Mouse (Mus musculus): ENCODE results near the gene Enah. TPM values are rescaled to one million over a fixed set of nuclear protein-coding genes. Genes with fewer than 3 reads are reported as not detected.

The Enah gene
- 17.8 and 22.2 TPM in 2 replicates for polyA plus RNA-seq (2014; fragmentation: Nextera tagmentation; extraction: Ambion mirVana)

- DNase-seq (peak; percentile 83), ATAC-seq (ENCODE audit: insufficient read depth) (peak; percentile 83)
- H3K36me3 ChIP-seq (ENCODE audit: insufficient read depth) = 0 out of 2 replicates have a peak, but pooled peaks cover 6% of the 10 kb centered on the region
- no peaks in the 10 kb centered on the region; the same call in 1 of the 2 replicates for H3K27me3 ChIP-seq (ENCODE audit: insufficient read depth, low read length)
- 0 out of 2 replicates have a peak, but pooled peaks cover 5% of the 10 kb centered on the region for H3K4me1 ChIP-seq (ENCODE audit: insufficient read depth)
- peak within 1 kb of the TSS; percentile 83 for H3K4me3 ChIP-seq (ENCODE audit: low read depth, low read length)
- peak within 1 kb of the TSS; percentile 91 for H3K9ac ChIP-seq
- peak within 1 kb of the TSS; percentile 87 for H3K4me2 ChIP-seq
- TF ChIP-seq CTCF (IDR thresholded peaks at IDR 0.05; ENCODE audit: low read depth) = no peak
- peak within 1 kb of the TSS; percentile 90 for H3K27ac ChIP-seq (ENCODE audit: low read depth)
- H3K9me3 ChIP-seq (ENCODE audit: low read depth, low read length) = no peaks in the 10 kb centered on the region
- under 1% methylated on average over 76 of the region's 109 CpGs for WGBS
These were observed at the start of gene Enah for GRCm38 (mm10) chr1:182019926-182020801. Enah (minus strand) TSS chr1:182019990.

- H3K9ac ChIP-seq = no peak overlapping the region
- DNase-seq = no peak
- H3K4me3 ChIP-seq (ENCODE audit: low read depth, low read length) = no peak overlapping the region
- no peak overlapping the region for H3K27ac ChIP-seq (ENCODE audit: low read depth)
- no peaks in the 10 kb centered on the region for H3K9me3 ChIP-seq (ENCODE audit: low read depth, low read length)
- no peak for TF ChIP-seq CTCF (IDR thresholded peaks at IDR 0.05; ENCODE audit: low read depth)
- H3K27me3 ChIP-seq (ENCODE audit: insufficient read depth, low read length) = no peaks in the 10 kb centered on the region
- no peak for ATAC-seq (ENCODE audit: insufficient read depth)
- H3K36me3 ChIP-seq (ENCODE audit: insufficient read depth) = no peaks in the 10 kb centered on the region
- no peaks in the 10 kb centered on the region for H3K4me1 ChIP-seq (ENCODE audit: insufficient read depth)
- WGBS = 73% methylated on average over 7 of the region's 7 CpGs
- no peak overlapping the region for H3K4me2 ChIP-seq
These were observed 48.3 kb upstream of the Enah start for GRCm38 (mm10) chr1:182068136-182068535.

GRCm38 (mm10) chr1:182066527-182067465, 47.0 kb upstream of the Enah start:
- Histone ChIP-seq H3K9ac (no peak overlapping the region), H3K27ac (ENCODE audit: low read depth) (no peak overlapping the region), H3K4me2 (no peak overlapping the region), H3K27me3 (ENCODE audit: insufficient read depth, low read length) (no peaks in the 10 kb centered on the region), H3K4me3 (ENCODE audit: low read depth, low read length) (no peak overlapping the region), H3K36me3 (ENCODE audit: insufficient read depth) (no peaks in the 10 kb centered on the region), H3K9me3 (ENCODE audit: low read depth, low read length) (no peaks in the 10 kb centered on the region), H3K4me1 (ENCODE audit: insufficient read depth) (no peaks in the 10 kb centered on the region)
- 48% methylated on average over 9 of the region's 9 CpGs for WGBS
- TF ChIP-seq CTCF (IDR thresholded peaks at IDR 0.05; ENCODE audit: low read depth) = no peak
- DNase-seq (peak; percentile 58), ATAC-seq (ENCODE audit: insufficient read depth) (no peak)

GRCm38 (mm10) chr1:182063716-182064115, 43.9 kb upstream of the Enah start:
- no peak overlapping the region for H3K4me2 ChIP-seq
- H3K9ac ChIP-seq = no peak overlapping the region
- H3K9me3 ChIP-seq (ENCODE audit: low read depth, low read length) = no peaks in the 10 kb centered on the region
- WGBS = 68% methylated on average over 8 of the region's 8 CpGs
- no peaks in the 10 kb centered on the region for H3K27me3 ChIP-seq (ENCODE audit: insufficient read depth, low read length)
- H3K4me1 ChIP-seq (ENCODE audit: insufficient read depth) = no peaks in the 10 kb centered on the region
- no peak for TF ChIP-seq CTCF (IDR thresholded peaks at IDR 0.05; ENCODE audit: low read depth)
- H3K4me3 ChIP-seq (ENCODE audit: low read depth, low read length) = no peak overlapping the region
- no peak overlapping the region for H3K27ac ChIP-seq (ENCODE audit: low read depth)
- DNase-seq = no peak
- ATAC-seq (ENCODE audit: insufficient read depth) = no peak
- no peaks in the 10 kb centered on the region for H3K36me3 ChIP-seq (ENCODE audit: insufficient read depth)

GRCm38 (mm10) chr1:182062801-182063200, 43.0 kb upstream of the Enah start:
- Histone ChIP-seq H3K9me3 (ENCODE audit: low read depth, low read length) (no peaks in the 10 kb centered on the region), H3K4me3 (ENCODE audit: low read depth, low read length) (no peak overlapping the region), H3K27ac (ENCODE audit: low read depth) (no peak overlapping the region), H3K4me1 (ENCODE audit: insufficient read depth) (no peaks in the 10 kb centered on the region), H3K27me3 (ENCODE audit: insufficient read depth, low read length) (no peaks in the 10 kb centered on the region), H3K4me2 (no peak overlapping the region), H3K36me3 (ENCODE audit: insufficient read depth) (no peaks in the 10 kb centered on the region), H3K9ac (no peak overlapping the region)
- TF ChIP-seq CTCF (IDR thresholded peaks at IDR 0.05; ENCODE audit: low read depth) = no peak
- DNase-seq (no peak), ATAC-seq (ENCODE audit: insufficient read depth) (no peak)
- WGBS = 96% methylated on average over 8 of the region's 8 CpGs

- DNase-seq (no peak), ATAC-seq (ENCODE audit: insufficient read depth) (no peak)
- H3K36me3 ChIP-seq (ENCODE audit: insufficient read depth) = no peaks in the 10 kb centered on the region
- H3K9ac ChIP-seq = no peak overlapping the region
- TF ChIP-seq CTCF (IDR thresholded peaks at IDR 0.05; ENCODE audit: low read depth) = no peak
- no peaks in the 10 kb centered on the region for H3K4me1 ChIP-seq (ENCODE audit: insufficient read depth)
- H3K27me3 ChIP-seq (ENCODE audit: insufficient read depth, low read length) = no peaks in the 10 kb centered on the region
- H3K9me3 ChIP-seq (ENCODE audit: low read depth, low read length) = no peaks in the 10 kb centered on the region
- WGBS = 83% methylated on average over 4 of the region's 4 CpGs
- no peak overlapping the region for H3K4me3 ChIP-seq (ENCODE audit: low read depth, low read length)
- H3K27ac ChIP-seq (ENCODE audit: low read depth) = no peak overlapping the region
- H3K4me2 ChIP-seq = no peak overlapping the region
These were observed 41.4 kb upstream of the Enah start for GRCm38 (mm10) chr1:182061203-182061602.
